Mouse (Mus musculus) bone marrow macrophage, adult 2 months (primary cell): ENCODE data around the gene Amigo2. TPM values are rescaled to one million over a fixed set of nuclear protein-coding genes. Genes with fewer than 3 reads are reported as not detected.

Experiments used
- H3K27ac ChIP-seq: 2 replicates; pipeline ENCODE4 v1.5.1; 2012; ENCODE audit warnings: low read depth, low read length; ENCODE audit not compliant: insufficient read depth
- H3K4me1 ChIP-seq: 2 replicates; pipeline ENCODE4 v1.6.1; 2012; ENCODE audit warnings: low read length; ENCODE audit not compliant: control insufficient read depth, insufficient read depth
- H3K4me3 ChIP-seq: 2 replicates; pipeline ENCODE4 v1.5.1; 2012; ENCODE audit warnings: mild to moderate bottlenecking, low read length, moderate library complexity; ENCODE audit not compliant: insufficient read depth
- CTCF ChIP-seq: IDR thresholded peaks from 2 replicates; pipeline ENCODE4 v1.5.1; 2012; ENCODE audit warnings: low read depth, mild to moderate bottlenecking, low read length, moderate library complexity
- POLR2A ChIP-seq: IDR thresholded peaks from 2 replicates; pipeline ENCODE4 v1.6.1; 2012; ENCODE audit warnings: mild to moderate bottlenecking, low read depth, low read length, borderline replicate concordance
- polyA plus RNA-seq: library from polyadenylated mRNA; stranded (reverse); fragments of >200 nt; gene quantifications from 2 replicates; pipeline ENCODE4 v1.2.4, GENCODE M21; 2012; ENCODE audit not compliant: missing spikeins, insufficient read depth, insufficient read length

The Amigo2 gene
- polyA plus RNA-seq, 1 experiment, result not detected

GRCm38 (mm10) chr15:97282572-97282881 is 35.4 kb upstream of the Amigo2 start:
- Histone ChIP-seq H3K27ac (no peak overlapping the region), H3K4me1 (no peaks in the 10 kb centered on the region), H3K4me3 (no peak overlapping the region)
- no peak for TF ChIP-seq CTCF
- TF ChIP-seq POLR2A, result no peak

- Histone ChIP-seq H3K4me3 (no peak overlapping the region), H3K27ac (no peak overlapping the region), H3K4me1 (no peaks in the 10 kb centered on the region)
- TF ChIP-seq POLR2A (no peak), CTCF (no peak)
Observed at GRCm38 (mm10) chr15:97281712-97282571, 34.9 kb upstream of the Amigo2 start.

GRCm38 (mm10) chr15:97280776-97281175 is 33.7 kb upstream of the Amigo2 start:
- Histone ChIP-seq H3K4me1 (no peaks in the 10 kb centered on the region), H3K27ac (no peak overlapping the region), H3K4me3 (no peak overlapping the region)
- TF ChIP-seq POLR2A (no peak), CTCF (no peak)

- TF ChIP-seq POLR2A (no peak), CTCF (no peak)
- no peak overlapping the region for H3K27ac ChIP-seq
- no peak overlapping the region for H3K4me3 ChIP-seq
- no peaks in the 10 kb centered on the region for H3K4me1 ChIP-seq
Observed at GRCm38 (mm10) chr15:97280131-97280530, 33.0 kb upstream of the Amigo2 start.

GRCm38 (mm10) chr15:97278340-97278948 is 31.4 kb upstream of the Amigo2 start:
- TF ChIP-seq POLR2A (no peak), CTCF (no peak)
- Histone ChIP-seq H3K4me1 (no peaks in the 10 kb centered on the region), H3K4me3 (no peak overlapping the region), H3K27ac (no peak overlapping the region)

- TF ChIP-seq POLR2A, result no peak
- no peak for TF ChIP-seq CTCF
- Histone ChIP-seq H3K4me1 (no peaks in the 10 kb centered on the region), H3K4me3 (no peak overlapping the region)
Observed at GRCm38 (mm10) chr15:97277328-97277727, 30.2 kb upstream of the Amigo2 start.

GRCm38 (mm10) chr15:97276660-97277153 is 29.6 kb upstream of the Amigo2 start:
- TF ChIP-seq CTCF, result no peak
- Histone ChIP-seq H3K27ac (no peak overlapping the region), H3K4me1 (no peaks in the 10 kb centered on the region), H3K4me3 (no peak overlapping the region)

More at GRCm38 (mm10) chr15:97277328-97277727, 30.2 kb upstream of the Amigo2 start:
- no peak overlapping the region for H3K27ac ChIP-seq

GRCm38 (mm10) chr15:97275626-97276395 is 28.7 kb upstream of the Amigo2 start:
- Histone ChIP-seq H3K4me3 (no peak overlapping the region), H3K27ac (no peak overlapping the region), H3K4me1 (no peaks in the 10 kb centered on the region)
- TF ChIP-seq CTCF, result no peak
- no peak for TF ChIP-seq POLR2A

- Histone ChIP-seq H3K4me1 (no peaks in the 10 kb centered on the region), H3K27ac (no peak overlapping the region), H3K4me3 (no peak overlapping the region)
- TF ChIP-seq POLR2A (no peak), CTCF (no peak)
Observed at GRCm38 (mm10) chr15:97272831-97273230, 25.7 kb upstream of the Amigo2 start.

- H3K27ac ChIP-seq, result no peak overlapping the region
- no peaks in the 10 kb centered on the region for H3K4me1 ChIP-seq
- H3K4me3 ChIP-seq, result no peak overlapping the region
- TF ChIP-seq POLR2A, result no peak
- TF ChIP-seq CTCF, result no peak
Observed at GRCm38 (mm10) chr15:97271985-97272697, 25.1 kb upstream of the Amigo2 start.
